Mouse (Mus musculus): ENCODE results near the gene A530084C06Rik. TPM values are rescaled to one million over a fixed set of nuclear protein-coding genes. Genes with fewer than 3 reads are reported as not detected.

The A530084C06Rik gene
- polyA plus RNA-seq, 1 experiment from 2014 or later, result not detected

- Histone ChIP-seq H3K4me1 (ENCODE audit: insufficient read depth) (peaks cover 5% of the 10 kb centered on the region; the same call in 1 of the 2 replicates), H3K4me2 (no peak overlapping the region), H3K9ac (no peak overlapping the region), H3K27me3 (ENCODE audit: insufficient read depth, low read length) (no peaks in the 10 kb centered on the region), H3K4me3 (ENCODE audit: low read depth, low read length) (no peak overlapping the region), H3K9me3 (ENCODE audit: low read depth, low read length) (no peaks in the 10 kb centered on the region), H3K27ac (ENCODE audit: low read depth) (no peak overlapping the region), H3K36me3 (ENCODE audit: insufficient read depth) (no peaks in the 10 kb centered on the region)
- ATAC-seq (ENCODE audit: insufficient read depth) (no peak), DNase-seq (no peak)
- TF ChIP-seq CTCF (IDR thresholded peaks at IDR 0.05; ENCODE audit: low read depth), result no peak
- 67% methylated on average over 4 of the region's 4 CpGs for WGBS
Measured at GRCm38 (mm10) chr13:31534726-31535125, 24.4 kb downstream of the A530084C06Rik start.

GRCm38 (mm10) chr13:31531651-31532061, 27.5 kb downstream of the A530084C06Rik start:
- TF ChIP-seq CTCF (IDR thresholded peaks at IDR 0.05; ENCODE audit: low read depth), result no peak
- WGBS, result 26% methylated on average over 8 of the region's 8 CpGs
- no peaks in the 10 kb centered on the region for H3K9me3 ChIP-seq (ENCODE audit: low read depth, low read length)
- H3K36me3 ChIP-seq (ENCODE audit: insufficient read depth), result no peaks in the 10 kb centered on the region
- peaks cover 5% of the 10 kb centered on the region; the same call in 1 of the 2 replicates for H3K4me1 ChIP-seq (ENCODE audit: insufficient read depth)
- H3K27ac ChIP-seq (ENCODE audit: low read depth), result no peak overlapping the region
- no peaks in the 10 kb centered on the region for H3K27me3 ChIP-seq (ENCODE audit: insufficient read depth, low read length)
- H3K4me2 ChIP-seq, result no peak overlapping the region
- no peak overlapping the region for H3K4me3 ChIP-seq (ENCODE audit: low read depth, low read length)
- no peak overlapping the region for H3K9ac ChIP-seq
- no peak for DNase-seq
- no peak for ATAC-seq (ENCODE audit: insufficient read depth)

- DNase-seq (no peak), ATAC-seq (ENCODE audit: insufficient read depth) (no peak)
- Histone ChIP-seq H3K9ac (no peak overlapping the region), H3K36me3 (ENCODE audit: insufficient read depth) (no peaks in the 10 kb centered on the region), H3K9me3 (ENCODE audit: low read depth, low read length) (no peaks in the 10 kb centered on the region), H3K4me3 (ENCODE audit: low read depth, low read length) (no peak overlapping the region), H3K4me1 (ENCODE audit: insufficient read depth) (peaks cover 5% of the 10 kb centered on the region; the same call in 1 of the 2 replicates), H3K27me3 (ENCODE audit: insufficient read depth, low read length) (no peaks in the 10 kb centered on the region), H3K27ac (ENCODE audit: low read depth) (no peak overlapping the region), H3K4me2 (no peak overlapping the region)
- no peak for TF ChIP-seq CTCF (IDR thresholded peaks at IDR 0.05; ENCODE audit: low read depth)
- 47% methylated on average over 5 of the region's 5 CpGs for WGBS
Measured at GRCm38 (mm10) chr13:31531186-31531585, 27.9 kb downstream of the A530084C06Rik start.

- Histone ChIP-seq H3K27me3 (ENCODE audit: insufficient read depth, low read length) (no peaks in the 10 kb centered on the region), H3K27ac (ENCODE audit: low read depth) (no peak overlapping the region), H3K4me2 (no peak overlapping the region), H3K9ac (no peak overlapping the region), H3K4me1 (ENCODE audit: insufficient read depth) (no peaks in the 10 kb centered on the region), H3K4me3 (ENCODE audit: low read depth, low read length) (no peak overlapping the region), H3K36me3 (ENCODE audit: insufficient read depth) (no peaks in the 10 kb centered on the region), H3K9me3 (ENCODE audit: low read depth, low read length) (no peaks in the 10 kb centered on the region)
- 70% methylated on average over 4 of the region's 4 CpGs for WGBS
- TF ChIP-seq CTCF (IDR thresholded peaks at IDR 0.05; ENCODE audit: low read depth), result no peak
- no peak for DNase-seq
- ATAC-seq (ENCODE audit: insufficient read depth), result no peak
Measured at GRCm38 (mm10) chr13:31524976-31525375, 34.2 kb downstream of the A530084C06Rik start.

GRCm38 (mm10) chr13:31518971-31519370, 40.2 kb downstream of the A530084C06Rik start:
- no peak overlapping the region for H3K4me3 ChIP-seq (ENCODE audit: low read depth, low read length)
- H3K9ac ChIP-seq, result no peak overlapping the region
- no peak for TF ChIP-seq CTCF (IDR thresholded peaks at IDR 0.05; ENCODE audit: low read depth)
- DNase-seq (peak; percentile 80), ATAC-seq (ENCODE audit: insufficient read depth) (no peak)
- 45% methylated on average over 9 of the region's 9 CpGs for WGBS
- no peaks in the 10 kb centered on the region for H3K9me3 ChIP-seq (ENCODE audit: low read depth, low read length)
- no peaks in the 10 kb centered on the region for H3K36me3 ChIP-seq (ENCODE audit: insufficient read depth)
- H3K4me1 ChIP-seq (ENCODE audit: insufficient read depth), result no peaks in the 10 kb centered on the region
- H3K27ac ChIP-seq (ENCODE audit: low read depth), result no peak overlapping the region
- H3K27me3 ChIP-seq (ENCODE audit: insufficient read depth, low read length), result no peaks in the 10 kb centered on the region
- H3K4me2 ChIP-seq, result no peak overlapping the region

GRCm38 (mm10) chr13:31518411-31518886, 40.7 kb downstream of the A530084C06Rik start:
- no peaks in the 10 kb centered on the region for H3K27me3 ChIP-seq (ENCODE audit: insufficient read depth, low read length)
- no peak overlapping the region for H3K9ac ChIP-seq
- ATAC-seq (ENCODE audit: insufficient read depth) (no peak), DNase-seq (peak; percentile 43)
- 39% methylated on average over 10 of the region's 10 CpGs for whole genome bisulfite sequencing
- no peak overlapping the region for H3K4me2 ChIP-seq
- no peak overlapping the region for H3K4me3 ChIP-seq (ENCODE audit: low read depth, low read length)
- no peaks in the 10 kb centered on the region for H3K36me3 ChIP-seq (ENCODE audit: insufficient read depth)
- H3K27ac ChIP-seq (ENCODE audit: low read depth), result no peak overlapping the region
- no peaks in the 10 kb centered on the region for H3K4me1 ChIP-seq (ENCODE audit: insufficient read depth)
- TF ChIP-seq CTCF (IDR thresholded peaks at IDR 0.05; ENCODE audit: low read depth), result no peak
- H3K9me3 ChIP-seq (ENCODE audit: low read depth, low read length), result no peaks in the 10 kb centered on the region

- H3K36me3 ChIP-seq (ENCODE audit: insufficient read depth), result no peaks in the 10 kb centered on the region
- no peaks in the 10 kb centered on the region for H3K27me3 ChIP-seq (ENCODE audit: insufficient read depth, low read length)
- no peaks in the 10 kb centered on the region for H3K9me3 ChIP-seq (ENCODE audit: low read depth, low read length)
- no peak for DNase-seq
- no peak overlapping the region for H3K4me3 ChIP-seq (ENCODE audit: low read depth, low read length)
- no peak for ATAC-seq (ENCODE audit: insufficient read depth)
- 84% methylated on average over 7 of the region's 7 CpGs for WGBS
- no peak for TF ChIP-seq CTCF (IDR thresholded peaks at IDR 0.05; ENCODE audit: low read depth)
- no peak overlapping the region for H3K9ac ChIP-seq
- H3K27ac ChIP-seq (ENCODE audit: low read depth), result no peak overlapping the region
- H3K4me2 ChIP-seq, result no peak overlapping the region
- H3K4me1 ChIP-seq (ENCODE audit: insufficient read depth), result no peaks in the 10 kb centered on the region
Measured at GRCm38 (mm10) chr13:31515261-31515660, 43.9 kb downstream of the A530084C06Rik start.
